Mouse (Mus musculus): ENCODE results near the gene Apopt1. TPM values are rescaled to one million over a fixed set of nuclear protein-coding genes. Genes with fewer than 3 reads are reported as not detected.

Apopt1 gene
- total RNA-seq, 2 experiments from 2014 or later = 33.9 to 36.8 TPM

DNA sequence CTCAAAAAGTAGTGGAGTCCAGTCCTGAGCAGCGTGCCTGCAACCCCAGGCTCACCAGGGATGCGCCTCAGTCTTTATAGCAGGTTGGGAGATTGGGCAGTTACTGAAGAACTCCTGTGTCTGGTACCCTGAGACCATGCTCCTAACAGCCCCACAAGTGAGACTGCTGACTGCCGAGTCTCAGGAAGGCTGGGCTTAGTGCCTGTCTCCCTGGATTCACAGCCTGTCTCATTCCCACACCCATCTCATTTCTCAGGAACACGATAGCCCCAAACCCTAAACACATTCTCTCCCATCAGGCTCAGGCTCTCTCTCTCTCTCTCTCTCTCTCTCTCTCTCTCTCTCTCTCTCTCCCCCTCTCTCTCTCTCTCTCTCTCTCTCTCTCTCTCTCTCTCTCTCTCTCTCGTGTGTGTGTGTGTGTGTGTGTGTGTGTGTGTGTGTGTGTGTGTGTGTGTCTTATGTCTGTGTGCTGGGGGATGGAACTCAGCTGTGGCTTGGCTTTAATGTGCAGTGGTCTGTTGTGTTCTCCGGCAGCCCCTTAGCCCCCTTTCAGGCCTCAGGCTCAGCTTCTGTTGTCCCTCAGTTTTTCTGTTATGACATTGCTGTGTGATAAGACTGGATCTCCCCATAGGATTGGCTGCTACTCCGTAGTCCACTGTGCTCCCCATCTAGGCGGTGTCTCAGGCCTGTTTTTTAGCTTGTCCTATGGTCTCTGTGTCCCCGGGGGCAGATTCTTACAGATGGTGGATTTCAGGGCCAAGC, 56.9 kb downstream of the Apopt1 start:
- DNase-seq = peak in 1 of 2 experiments; percentile 22

DNA sequence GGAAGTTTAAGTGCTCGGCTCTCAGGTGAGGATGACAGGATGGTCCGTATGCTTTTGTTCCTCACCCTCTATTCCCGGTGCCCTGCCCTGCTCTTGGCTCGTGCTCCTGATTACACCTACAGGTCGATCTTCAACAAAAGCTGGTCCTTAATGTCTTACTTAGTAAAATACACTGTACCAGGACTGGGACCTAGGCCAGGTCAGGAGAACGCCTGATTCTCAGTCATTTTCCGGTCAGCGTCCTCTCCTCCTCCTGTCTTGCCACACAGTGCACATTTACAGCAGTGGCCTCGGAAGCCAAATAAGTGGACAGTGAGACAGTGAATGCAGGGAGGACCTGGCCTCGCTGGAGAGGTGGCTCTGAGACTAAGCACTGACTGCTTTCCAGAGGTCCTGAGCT, 57.6 kb downstream of the Apopt1 start:
- DNase-seq = no peak

DNA sequence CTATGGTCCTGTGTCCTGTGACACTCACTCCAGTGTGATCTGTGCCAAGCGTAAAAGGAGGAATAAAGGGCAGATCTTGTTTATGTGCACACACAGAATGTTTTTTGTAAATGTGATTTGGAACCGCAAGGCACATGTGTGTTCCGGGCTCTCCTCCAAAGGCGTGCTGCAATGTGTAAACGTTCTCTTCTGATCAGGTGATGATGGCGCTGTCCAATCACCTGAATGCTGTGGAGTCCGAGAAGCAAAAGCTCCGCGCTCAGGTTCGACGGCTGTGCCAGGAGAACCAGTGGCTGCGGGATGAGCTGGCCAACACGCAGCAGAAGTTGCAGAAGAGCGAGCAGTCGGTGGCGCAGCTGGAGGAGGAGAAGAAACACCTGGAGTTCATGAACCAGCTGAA, 61.1 kb downstream of the Apopt1 start:
- DNase-seq = no peak

DNA sequence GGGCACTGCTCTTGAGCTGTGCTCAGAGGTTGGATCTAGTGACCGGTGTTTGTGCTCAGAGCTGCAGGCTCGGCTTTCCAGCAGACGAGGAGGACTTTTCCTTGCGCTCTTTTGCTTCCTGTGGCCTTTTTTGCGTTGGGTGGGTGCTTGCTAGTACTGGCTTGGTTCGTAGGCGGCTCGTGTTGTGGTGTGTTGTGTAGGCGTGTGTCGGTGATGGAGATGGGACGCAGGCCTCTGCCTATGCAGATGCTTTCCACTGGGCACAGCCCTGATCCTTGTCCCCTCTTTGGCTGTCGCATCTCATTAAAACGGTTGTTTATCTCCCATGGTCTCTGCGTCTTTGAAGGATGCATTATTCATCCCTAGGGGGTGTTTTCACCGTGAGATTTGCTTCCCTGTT, 61.8 kb downstream of the Apopt1 start:
- DNase-seq = no peak

DNA sequence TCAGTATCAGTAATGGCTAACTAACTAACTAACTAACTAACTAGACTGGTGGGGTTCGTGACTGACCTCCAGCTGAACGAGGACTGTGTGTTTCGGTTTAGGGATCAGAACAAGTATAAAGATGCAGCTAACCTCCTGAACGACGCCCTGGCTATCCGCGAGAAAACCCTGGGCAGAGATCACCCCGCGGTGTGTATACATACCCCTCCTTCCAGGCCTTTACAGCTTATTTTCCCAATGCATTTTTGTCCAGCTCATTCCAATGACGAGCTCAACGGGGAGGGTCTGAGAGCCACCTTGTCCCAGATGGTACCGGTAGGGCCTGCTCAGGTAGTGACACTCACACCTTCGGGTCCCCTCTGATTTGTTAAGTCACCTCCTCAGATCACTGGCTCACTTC, 64.9 kb downstream of the Apopt1 start:
- no peak for DNase-seq

DNA sequence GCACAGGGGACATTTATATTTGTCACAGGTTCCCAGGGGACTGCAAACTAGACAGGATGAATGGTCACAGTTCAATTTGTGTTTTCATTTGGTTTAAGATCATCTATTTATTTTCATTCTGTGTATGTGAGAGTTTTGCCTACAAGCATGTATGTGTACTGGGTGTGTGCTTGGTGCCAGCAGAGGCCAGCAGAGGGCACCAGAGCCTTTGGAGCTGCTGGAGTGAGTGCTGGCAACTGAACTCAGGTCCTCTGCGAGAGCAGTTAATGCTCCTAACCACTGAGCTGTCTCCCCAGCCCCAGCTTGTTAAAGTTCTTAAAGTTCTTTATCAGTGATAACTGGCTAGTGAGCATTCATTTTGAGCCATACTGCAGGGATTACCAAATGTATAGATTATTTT, 66.5 kb downstream of the Apopt1 start:
- no peak for DNase-seq

DNA sequence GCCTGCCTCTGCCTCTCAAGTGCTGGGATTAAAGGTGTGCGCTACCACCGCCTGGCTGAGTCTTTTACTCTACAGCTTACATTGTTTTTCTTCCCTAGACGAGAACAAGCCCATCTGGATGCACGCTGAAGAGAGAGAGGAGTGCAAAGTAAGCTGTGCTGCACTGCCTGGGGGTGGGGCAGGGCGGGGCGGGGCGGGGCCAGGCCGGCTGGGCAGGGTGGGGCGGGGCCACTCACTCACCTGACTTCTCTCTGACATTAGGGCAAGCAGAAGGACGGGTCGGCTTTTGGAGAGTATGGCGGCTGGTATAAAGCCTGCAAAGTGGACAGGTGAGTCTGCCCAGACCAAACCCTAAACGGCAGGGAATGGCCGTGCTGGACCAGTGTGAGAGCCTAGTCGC, 72.1 kb downstream of the Apopt1 start:
- no peak for DNase-seq

DNA sequence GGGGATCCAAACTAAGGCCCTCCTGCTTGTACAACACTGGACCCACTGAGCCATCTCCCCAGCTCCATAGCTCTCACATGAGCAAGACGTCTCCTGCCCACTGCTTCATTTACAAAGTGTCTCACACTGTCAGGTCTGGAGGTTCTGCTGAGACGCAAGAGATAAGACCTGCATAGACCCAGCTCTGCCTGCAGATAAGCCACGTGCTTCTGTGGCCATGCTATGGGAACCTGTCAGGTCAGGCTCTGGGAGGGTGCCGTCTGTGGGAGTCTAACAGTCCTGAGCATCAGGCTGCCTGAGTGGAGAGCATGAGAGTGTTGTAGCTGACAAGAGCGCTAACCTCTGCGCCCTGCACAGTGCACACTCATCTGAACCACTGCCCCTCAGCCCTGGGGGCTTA, 74.0 kb downstream of the Apopt1 start:
- DNase-seq = no peak

DNA sequence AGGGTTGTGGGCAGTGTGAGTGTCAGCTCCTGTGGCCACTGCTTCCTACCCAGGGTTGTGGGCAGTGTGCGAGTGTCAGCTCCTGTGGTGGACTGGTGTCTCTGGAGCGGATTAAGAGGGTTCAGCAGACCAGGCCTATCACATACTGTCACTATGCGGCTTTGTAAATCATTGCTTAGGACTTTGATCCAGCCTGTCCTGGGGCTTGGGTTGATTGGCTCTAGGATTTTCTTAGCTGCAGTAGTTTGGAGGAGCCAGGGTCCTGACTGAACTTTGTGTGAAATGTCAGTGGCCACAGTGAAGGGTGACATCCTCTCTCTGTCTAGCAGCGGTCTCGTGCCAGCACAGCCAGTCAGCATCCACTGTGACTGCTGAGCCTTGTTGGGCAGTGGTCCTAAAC, 77.0 kb downstream of the Apopt1 start:
- no peak for DNase-seq

DNA sequence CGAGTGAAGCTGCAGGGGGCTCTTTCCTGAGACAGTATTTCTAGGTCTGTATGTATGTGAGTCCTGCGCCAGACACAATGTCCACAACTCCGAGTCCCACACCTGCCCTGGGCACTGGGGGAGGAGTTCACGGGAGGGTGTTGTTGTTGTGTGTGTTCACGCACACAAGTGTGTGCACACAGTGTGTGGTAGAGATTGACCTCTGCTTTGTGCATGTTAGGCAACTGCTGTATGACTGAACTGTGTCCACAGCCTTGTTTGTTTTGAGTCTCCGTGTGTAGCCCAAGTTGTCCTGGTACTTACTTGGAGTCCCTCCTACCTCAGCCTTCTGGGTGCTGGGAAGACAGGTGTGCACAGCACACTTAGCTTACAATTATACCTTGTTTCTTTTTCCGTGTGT, 77.6 kb downstream of the Apopt1 start:
- no peak for DNase-seq

DNA sequence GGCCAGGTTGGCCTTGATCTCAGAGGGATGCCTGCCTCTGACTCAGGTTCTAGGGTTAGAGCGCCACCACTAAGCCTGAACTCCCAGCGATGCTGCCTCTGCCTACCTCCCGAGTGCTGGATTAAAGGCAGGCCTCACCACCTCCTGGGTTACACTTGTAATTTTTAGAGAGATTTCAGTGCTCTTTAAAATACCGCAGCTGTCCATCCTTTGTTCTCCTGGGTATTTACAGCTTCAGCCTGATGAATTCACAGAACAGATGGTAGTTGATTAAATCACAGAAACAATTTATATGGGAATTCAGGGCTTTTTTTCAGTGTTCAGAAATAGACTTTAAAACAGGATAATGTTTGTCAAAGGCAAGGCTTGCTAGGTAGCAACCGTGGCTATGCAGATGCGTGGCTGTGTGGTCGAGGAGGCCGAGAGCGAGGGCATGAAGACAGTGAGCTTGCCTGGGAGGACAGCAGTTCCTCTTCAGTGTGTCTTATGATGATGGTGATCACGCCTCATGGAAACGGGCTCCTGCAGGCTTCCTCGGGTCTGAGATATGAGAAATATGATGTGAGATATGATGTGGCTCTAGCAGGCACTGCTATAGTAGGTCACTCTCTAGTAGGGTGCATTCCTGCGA, 78.5 kb downstream of the Apopt1 start:
- DNase-seq = no peak

DNA sequence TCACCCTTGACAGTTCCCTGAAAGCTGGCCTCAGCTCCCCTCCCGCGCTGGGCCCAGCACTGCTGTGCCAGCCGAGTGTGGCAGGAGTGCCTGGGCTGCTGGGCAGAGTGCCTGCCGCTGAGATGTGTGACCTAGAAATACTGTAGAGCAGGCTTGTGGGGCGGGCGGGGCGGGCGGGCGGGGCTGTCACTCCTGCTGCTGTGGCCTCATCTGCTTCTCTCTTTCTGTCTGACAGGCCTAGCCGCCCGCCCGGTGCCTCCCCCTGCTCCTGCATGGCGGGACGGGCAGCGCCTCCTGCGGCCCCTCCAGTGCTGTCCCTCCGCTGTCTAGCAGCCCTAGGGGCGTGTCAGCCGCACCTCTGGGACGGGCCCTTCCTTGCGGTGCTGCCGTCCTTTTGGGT, 81.0 kb downstream of the Apopt1 start:
- peak; percentile 67 to 79 for DNase-seq

DNA sequence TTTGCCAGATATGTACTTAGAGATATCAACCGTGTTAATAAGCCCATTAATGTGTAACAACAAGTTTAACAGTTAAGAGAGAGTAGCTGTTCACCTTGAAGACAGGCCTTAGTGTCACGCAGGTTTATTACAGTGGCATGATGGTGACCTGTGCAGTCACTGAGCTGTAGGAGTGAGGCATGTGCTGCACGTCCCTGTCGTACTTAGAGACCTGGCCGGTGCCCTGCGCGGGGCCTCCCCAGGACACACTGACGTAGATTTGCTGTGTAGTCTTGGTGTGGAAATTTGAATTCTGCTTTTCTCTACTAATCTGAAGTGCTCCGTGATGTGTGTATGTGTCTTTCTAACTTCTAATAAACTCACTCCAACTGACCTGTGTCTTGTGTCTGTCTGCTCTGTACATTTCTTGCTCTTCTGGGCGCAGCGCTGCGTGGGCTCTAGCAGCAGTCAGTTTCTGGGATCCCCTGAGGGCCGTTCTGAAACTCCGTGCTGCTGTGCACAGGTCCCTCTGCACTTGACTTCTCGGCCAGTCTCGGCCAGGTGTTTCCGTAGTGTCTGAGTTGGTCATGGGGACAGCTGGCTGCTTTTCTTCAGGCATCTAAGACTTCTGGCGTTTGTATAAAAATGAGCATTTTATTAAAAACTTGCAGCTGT, 81.6 kb downstream of the Apopt1 start:
- DNase-seq = no peak

DNA sequence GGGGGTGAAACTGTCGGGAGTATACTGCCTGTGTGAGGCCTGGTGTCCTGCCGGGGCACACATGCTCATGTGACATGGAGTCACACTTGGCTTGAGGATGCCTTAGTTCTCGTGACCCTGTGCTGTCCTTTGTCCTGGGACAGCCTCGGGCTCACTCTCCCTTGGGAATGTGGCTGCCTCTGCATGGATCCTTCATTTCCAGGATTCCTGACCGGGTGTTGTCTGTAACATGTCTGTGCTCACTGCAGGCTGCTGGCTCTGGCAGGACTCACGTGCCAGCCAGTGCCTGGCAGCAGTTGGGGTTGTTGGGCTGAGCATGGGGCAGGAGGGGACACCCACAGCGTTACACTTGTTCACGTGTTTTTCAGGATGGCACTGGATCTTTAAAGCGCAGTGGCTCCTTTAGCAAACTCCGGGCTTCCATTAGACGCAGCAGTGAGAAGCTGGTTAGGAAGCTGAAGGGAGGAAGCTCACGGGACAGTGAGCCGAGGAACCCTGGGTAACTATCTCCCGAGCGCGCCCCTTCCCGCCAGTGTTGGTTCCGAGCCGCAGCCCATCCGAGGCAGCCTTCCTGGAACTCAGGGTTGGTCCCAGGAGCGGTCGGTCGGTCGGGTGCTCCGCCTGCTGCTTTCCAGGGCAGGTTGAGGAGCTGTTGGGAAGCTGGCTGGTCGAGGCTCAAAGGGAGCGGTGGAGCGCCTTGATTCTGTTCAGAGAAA, 82.3 kb downstream of the Apopt1 start:
- peak; percentile 64 to 72 for DNase-seq

DNA sequence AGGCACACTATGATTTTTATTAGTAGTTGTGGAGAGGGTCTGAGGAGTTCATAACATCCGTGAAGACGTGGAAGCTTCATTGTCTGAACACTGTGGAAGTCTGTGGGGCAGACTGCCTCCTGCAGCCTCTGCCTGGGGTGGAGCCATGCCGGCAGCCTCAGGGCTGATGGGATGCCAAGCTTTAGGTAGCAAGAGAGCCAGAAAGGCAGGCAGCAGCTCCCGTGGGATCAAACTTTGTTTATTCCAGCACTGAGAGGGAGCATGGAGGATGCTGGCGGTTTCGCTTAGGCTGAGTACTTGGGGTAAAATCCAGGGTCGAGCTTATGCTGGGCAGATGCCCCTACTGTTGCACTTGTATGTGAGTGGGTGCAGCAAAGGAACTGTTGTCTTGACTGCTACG, 84.2 kb downstream of the Apopt1 start:
- DNase-seq = no peak

DNA sequence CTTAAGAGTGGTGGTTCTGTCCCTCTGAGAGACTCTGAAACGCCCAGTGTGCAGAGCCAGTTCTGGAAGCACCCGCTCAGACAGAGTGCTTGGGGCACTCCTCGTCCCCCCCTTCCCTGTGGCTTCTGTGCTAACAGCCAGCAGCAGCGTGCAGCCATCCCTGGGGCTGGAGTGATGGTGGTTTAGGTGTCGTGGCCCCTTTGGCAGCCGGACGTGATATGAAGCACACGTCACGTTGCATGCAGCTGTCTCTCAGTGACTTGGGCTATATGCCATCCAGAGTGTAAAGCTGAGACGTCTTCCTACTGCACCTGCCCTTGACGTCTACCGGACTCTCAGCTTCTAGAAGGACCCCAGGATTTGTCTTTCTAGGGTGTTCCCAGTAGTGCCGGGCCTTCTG, 85.4 kb downstream of the Apopt1 start:
- no peak for DNase-seq

DNA sequence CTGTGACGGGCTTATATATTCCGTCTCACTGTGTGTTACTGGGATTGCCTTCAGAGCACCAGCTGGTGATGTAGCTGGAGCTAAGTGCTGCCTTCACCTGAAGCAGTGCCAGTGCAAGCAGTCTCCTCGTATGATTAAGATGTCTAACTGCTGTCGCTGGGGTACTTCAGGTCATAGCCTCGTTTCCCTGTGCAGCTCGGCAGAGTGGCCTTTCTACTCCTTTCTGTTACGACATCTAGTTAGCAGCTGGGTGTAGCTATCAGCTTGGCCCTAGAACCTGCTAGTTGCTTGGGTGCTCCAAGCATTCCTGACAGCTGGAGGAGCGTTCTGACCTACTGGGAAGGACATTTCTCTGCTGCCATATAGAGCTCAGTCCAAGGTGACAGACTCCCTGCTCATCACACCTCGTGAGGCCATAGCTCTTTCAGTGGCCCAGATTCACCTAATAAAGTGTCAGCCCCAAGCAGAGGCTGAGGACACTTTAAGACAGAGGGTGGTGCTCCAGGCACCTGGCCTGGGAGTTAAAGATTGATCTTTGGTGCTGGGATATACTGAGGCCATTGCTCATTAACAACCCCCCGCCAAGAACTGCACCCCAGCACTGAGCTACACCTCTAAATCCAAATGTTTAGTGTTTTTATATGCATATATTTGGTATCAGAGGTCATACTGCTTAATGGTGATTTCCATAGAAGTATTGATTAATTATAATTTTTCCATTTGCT, 87.6 kb downstream of the Apopt1 start:
- DNase-seq = peak; percentile 45 to 53

DNA sequence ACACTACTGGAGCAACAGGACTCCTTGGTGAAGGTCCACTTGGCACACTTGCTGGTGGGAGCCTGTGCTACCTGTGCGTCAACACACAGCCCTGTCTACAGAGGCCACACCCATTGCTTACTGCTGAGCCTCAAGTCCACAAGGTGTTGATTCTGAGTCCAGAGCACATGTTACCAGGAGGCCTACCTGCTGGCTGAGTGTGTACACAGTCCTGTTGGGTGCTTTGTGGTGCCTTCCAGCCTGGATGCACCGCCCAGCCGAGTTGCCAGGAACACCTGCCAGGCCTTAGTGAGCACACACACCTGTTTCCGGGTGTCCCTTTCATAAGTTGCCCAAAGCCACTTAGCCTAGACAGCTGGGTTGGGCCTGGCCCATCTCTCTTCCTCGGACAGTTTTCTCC, 90.5 kb downstream of the Apopt1 start:
- DNase-seq = no peak

Measured in heart, adult 18-20 months (tissue).